Mouse (Mus musculus) right cerebral cortex, postnatal 10 days (tissue): ENCODE data around the gene Olfr467.
"Not testable (repeated sequence)": the region's sequence is repeated elsewhere in the genome, so short reads cannot be mapped to it uniquely, and the experiment has no call there.

Experiments
- DNase-seq, 2 experiments: peaks; one replicate each; pipeline ENCODE4 v3.0.0; 2021; ENCODE audit warnings: low spot score in 2 of 2

Olfr467 gene

DNA sequence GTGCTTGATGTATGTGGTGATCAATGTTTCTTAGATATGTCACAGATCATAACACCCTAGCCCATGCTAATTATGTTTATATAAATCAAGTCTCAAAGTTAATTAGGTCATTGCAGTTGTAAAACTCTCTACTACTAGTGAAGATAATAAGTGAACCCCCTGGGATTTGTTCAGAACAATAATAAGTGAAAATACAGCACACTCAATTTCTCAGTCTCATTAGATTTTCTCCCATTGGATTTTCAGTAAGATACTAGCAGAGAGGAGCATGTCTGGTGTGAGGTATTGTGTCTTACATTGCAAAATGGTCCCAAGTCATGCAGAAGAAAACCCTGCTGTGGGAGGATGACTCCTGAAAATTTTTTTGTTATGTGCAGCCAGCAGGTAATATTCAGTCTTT lies at the start of gene Olfr467:
Gene Olfr467 (plus strand): TSS at position 301 of the 400 bp plus-strand sequence.
- no peak for DNase-seq

DNA sequence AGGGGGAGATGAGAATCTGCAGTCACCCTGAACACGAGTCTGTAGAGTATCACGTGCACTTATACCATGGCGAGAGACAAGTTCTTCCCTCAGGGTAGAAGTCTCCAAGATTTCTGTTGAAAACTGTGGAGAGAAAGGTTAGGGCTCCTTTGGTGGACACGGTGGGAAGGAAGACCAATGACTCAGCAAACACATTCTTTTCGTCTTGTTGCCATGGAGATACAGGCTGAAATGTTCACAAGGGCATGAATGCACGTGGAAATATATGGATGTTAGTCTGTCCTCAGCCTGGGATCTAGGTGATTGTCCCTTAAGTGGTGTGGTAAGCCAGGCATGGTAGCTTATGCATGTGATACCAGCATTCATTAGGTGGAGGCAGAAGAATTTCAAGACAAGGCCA lies 41.3 kb upstream of the Olfr467 start:
- DNase-seq = no peak

DNA sequence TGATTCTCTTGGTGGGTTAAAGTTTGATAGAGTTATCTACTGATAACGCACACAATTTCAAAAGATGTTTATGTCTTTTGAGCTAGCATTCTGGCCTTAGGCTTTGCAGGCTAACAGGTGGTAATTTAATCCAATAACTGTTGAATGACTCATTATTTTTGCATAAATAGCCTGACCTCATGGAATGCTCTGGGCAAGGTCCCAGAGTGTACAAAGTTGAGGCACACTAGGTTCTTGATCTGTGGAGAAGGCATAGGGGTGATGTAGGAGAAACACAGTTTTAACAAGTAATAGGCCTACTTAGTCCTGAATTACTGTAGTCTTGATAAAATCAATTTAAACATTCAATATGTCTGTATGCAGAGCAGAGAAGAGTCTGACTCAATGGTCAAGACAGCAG lies 33.8 kb upstream of the Olfr467 start:
- no peak for DNase-seq

- DNase-seq = peak in 1 of 2 experiments; percentile 23
Measured at GRCm38 (mm10) chr7:107779611-107780010, 32.5 kb upstream of the Olfr467 start.

DNA sequence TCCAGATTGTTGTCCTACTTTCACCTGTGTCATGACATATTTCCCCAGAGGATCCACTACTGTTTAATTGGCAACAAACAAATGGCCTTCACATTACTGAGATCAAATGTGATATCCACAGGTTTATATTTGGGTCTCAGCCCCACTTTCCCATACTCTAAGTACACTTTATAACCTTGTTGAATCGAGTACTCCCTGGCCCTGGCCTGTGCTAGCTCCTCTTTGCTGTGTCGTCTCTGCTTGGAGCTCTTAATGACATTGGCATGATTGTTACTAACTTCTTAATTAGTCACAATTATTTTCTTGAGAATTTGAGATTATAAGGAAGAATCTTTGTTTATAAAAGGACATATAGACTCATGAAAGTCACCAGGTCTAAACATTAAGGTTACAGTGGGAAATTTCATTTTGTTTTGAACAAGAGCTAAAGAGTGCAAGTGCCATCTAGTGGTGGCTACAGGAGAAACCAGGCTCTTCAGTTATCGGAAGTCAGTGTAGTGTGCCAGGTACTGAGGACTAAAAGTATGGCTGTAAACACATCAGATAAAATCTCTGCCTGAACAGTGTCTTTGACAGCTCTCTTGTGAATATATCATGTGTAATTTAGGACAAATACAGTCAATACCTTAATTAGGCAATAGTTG lies 24.0 kb upstream of the Olfr467 start:
- DNase-seq = peak; percentile 23 to 43

GRCm38 (mm10) chr7:107796500-107796899 lies 15.6 kb upstream of the Olfr467 start:
- no peak for DNase-seq

- no peak for DNase-seq
Measured at GRCm38 (mm10) chr7:107801108-107801507, 11.0 kb upstream of the Olfr467 start, which contains the start of gene Ovch2. TSS of gene Ovch2 (minus strand) at chr7:107801208.

DNA sequence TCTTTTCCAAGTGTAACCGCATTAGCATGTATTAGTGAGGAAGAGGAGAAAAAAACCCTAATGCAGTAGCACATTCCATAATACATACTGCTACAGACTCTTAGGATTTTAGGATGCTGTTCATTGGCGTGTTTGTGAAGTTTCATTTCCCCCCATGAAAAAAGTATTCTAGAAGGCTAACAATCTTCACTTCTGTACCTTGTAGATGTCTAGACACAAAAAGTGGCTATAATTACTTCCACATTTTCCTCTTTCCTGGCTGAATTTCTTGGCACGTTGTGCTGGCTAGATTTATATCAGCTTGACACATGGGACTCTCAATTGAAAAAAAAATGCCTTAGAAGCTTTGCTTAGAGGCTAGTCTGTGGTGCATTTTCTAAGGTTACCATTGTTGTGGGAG lies 9.9 kb upstream of the Olfr467 start:
- no peak for DNase-seq

DNA sequence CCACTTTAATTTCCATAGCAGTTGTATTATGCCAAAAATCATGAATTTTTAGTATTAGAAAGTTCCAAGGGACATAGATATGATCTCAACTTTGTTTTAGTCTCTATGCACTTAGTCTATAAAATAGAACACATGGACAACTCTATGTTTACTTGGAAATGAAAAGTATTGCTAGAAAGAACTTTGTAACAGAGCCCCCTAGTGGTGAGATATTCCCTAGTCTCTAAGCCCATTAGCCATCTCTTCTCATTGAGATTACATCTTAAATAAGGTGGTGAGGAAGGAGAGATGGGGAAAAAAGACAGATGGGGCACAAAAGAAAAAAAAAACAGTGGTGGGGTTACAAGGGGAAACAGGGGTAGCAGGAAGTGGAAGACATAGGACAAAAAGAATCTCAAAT lies 7.4 kb downstream of the Olfr467 start:
- DNase-seq = no peak

GRCm38 (mm10) chr7:107823867-107824266 lies 11.8 kb downstream of the Olfr467 start:
- not testable (repeated sequence) for DNase-seq

DNA sequence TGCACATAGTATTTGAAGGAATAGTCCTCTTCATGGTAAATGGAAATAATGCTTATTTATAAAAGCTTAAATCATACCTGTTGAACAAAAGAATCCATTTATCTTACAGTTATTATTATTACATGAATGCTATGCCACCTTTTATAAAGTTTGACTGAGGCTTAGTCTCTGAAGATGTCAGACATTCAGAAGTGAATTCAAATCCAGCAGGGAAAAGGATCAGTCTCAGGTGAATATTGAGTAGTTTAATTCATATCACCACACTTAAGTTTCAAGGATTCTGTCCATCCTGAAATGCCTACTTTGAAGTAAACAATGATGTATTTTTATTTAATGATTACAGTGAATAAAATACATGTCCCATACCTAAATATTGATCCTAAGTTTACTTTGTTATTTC lies 13.4 kb downstream of the Olfr467 start, which contains the start of gene Olfr469:
Gene Olfr469 (minus strand): TSS at position 101 of the 400 bp plus-strand sequence.
- DNase-seq = not testable (repeated sequence)

DNA sequence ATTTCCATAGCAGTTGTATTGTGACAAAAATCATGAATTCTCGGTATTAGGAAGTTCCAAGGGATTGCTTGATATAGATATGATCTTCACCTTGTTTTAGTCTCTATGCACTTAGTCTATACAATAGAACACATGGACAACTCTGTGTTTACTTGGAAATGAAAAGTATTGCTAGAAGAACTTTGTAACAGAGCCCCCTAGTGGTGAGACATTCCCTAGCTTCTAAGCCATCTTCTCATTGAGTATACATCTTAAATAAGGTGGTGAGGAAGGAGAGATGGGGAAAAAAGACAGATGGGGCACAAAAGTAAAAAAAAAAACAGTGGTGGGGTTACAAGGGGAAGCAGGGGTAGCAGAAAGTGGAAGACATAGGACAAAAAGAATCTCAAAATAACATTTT lies 29.7 kb downstream of the Olfr467 start:
- DNase-seq = no peak

DNA sequence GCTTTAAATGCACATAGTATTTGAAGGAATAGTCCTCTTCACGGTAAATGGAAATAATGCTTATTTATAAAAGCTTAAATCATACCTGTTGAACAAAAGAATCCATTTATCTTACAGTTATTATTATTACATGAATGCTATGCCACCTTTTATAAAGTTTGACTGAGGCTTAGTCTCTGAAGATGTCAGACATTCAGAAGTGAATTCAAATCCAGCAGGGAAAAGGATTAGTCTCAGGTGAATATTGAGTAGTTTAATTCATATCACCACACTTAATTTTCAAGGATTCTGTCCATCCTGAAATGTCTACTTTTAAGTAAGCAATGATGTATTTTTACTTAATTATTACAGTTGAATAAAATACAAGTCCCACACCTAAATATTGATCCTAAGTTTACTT lies 35.3 kb downstream of the Olfr467 start, which contains the start of gene Olfr470:
Gene Olfr470 (minus strand): TSS at position 101 of the 400 bp plus-strand sequence.
- DNase-seq = not testable (repeated sequence)
